Mouse (Mus musculus): ENCODE results near the gene Trim65. TPM values are rescaled to one million over a fixed set of nuclear protein-coding genes. Genes with fewer than 3 reads are reported as not detected.

Trim65 gene
- polyA plus RNA-seq, 1 experiment from 2014 or later, result 4.2 TPM

GRCm38 (mm10) chr11:116138096-116138467 lies 7.2 kb upstream of the Trim65 start:
- H3K4me1 ChIP-seq, result peaks cover 17% of the 10 kb centered on the region
- H3K4me3 ChIP-seq, result peak overlapping the region; percentile 81
- ATAC-seq (ENCODE audit: extremely low read depth, insufficient number of reproducible peaks, low FRiP score, low TSS enrichment), result no peak
- under 1% methylated on average over 20 of the region's 20 CpGs for WGBS
- peak overlapping the region; percentile 95 for H3K9ac ChIP-seq
- no peaks in the 10 kb centered on the region for H3K27me3 ChIP-seq (replicated peaks)
- no peaks in the 10 kb centered on the region for H3K9me3 ChIP-seq
- peak overlapping the region; percentile 89 for H3K4me2 ChIP-seq
- H3K27ac ChIP-seq (replicated peaks), result peak overlapping the region; percentile 80
- peaks cover 49% of the 10 kb centered on the region for H3K36me3 ChIP-seq

GRCm38 (mm10) chr11:116134171-116134570 lies 3.2 kb upstream of the Trim65 start:
- Histone ChIP-seq H3K36me3 (peaks cover 51% of the 10 kb centered on the region), H3K9me3 (no peaks in the 10 kb centered on the region), H3K27ac (replicated peaks) (no peak overlapping the region), H3K27me3 (replicated peaks) (no peaks in the 10 kb centered on the region), H3K9ac (no peak overlapping the region), H3K4me1 (peaks cover 34% of the 10 kb centered on the region), H3K4me3 (no peak overlapping the region), H3K4me2 (no peak overlapping the region)
- WGBS, result 77% methylated on average over 10 of the region's 10 CpGs
- ATAC-seq (ENCODE audit: extremely low read depth, insufficient number of reproducible peaks, low FRiP score, low TSS enrichment), result no peak

GRCm38 (mm10) chr11:116133497-116133896 lies 2.6 kb upstream of the Trim65 start:
- 70% methylated on average over 5 of the region's 5 CpGs for WGBS
- Histone ChIP-seq H3K9ac (peak overlapping the region; percentile 33; the same call in 1 of the 2 replicates), H3K4me1 (peaks cover 32% of the 10 kb centered on the region), H3K27ac (replicated peaks) (no peak overlapping the region), H3K27me3 (replicated peaks) (no peaks in the 10 kb centered on the region), H3K4me3 (no peak overlapping the region), H3K9me3 (no peaks in the 10 kb centered on the region), H3K36me3 (peaks cover 51% of the 10 kb centered on the region), H3K4me2 (no peak overlapping the region)
- no peak for ATAC-seq (ENCODE audit: extremely low read depth, insufficient number of reproducible peaks, low FRiP score, low TSS enrichment)

- 81% methylated on average over 16 of the region's 16 CpGs for WGBS
- Histone ChIP-seq H3K4me2 (no peak overlapping the region), H3K36me3 (peaks cover 51% of the 10 kb centered on the region), H3K27me3 (replicated peaks) (no peaks in the 10 kb centered on the region), H3K27ac (replicated peaks) (no peak overlapping the region), H3K4me3 (no peak overlapping the region), H3K9ac (no peak overlapping the region), H3K9me3 (no peaks in the 10 kb centered on the region), H3K4me1 (peaks cover 32% of the 10 kb centered on the region)
- ATAC-seq (ENCODE audit: extremely low read depth, insufficient number of reproducible peaks, low FRiP score, low TSS enrichment), result no peak
Observed at GRCm38 (mm10) chr11:116132366-116133333, 1.7 kb upstream of the Trim65 start.

- H3K36me3 ChIP-seq, result peaks cover 57% of the 10 kb centered on the region
- H3K9ac ChIP-seq, result peak overlapping the region; percentile 90
- no peaks in the 10 kb centered on the region for H3K27me3 ChIP-seq (replicated peaks)
- WGBS, result 77% methylated on average over 15 of the region's 15 CpGs
- H3K9me3 ChIP-seq, result no peaks in the 10 kb centered on the region
- peak overlapping the region; percentile 96 for H3K27ac ChIP-seq (replicated peaks)
- peak overlapping the region; percentile 73 for H3K4me3 ChIP-seq
- H3K4me2 ChIP-seq, result peak overlapping the region; percentile 79
- H3K4me1 ChIP-seq, result peaks cover 38% of the 10 kb centered on the region
- ATAC-seq (ENCODE audit: extremely low read depth, insufficient number of reproducible peaks, low FRiP score, low TSS enrichment), result no peak
Observed at GRCm38 (mm10) chr11:116131349-116132170, 632 bp upstream of the Trim65 start.

GRCm38 (mm10) chr11:116129993-116130487 lies 888 bp downstream of the Trim65 start:
- Histone ChIP-seq H3K4me3 (peak overlapping the region; percentile 73), H3K4me2 (peak overlapping the region; percentile 79), H3K27ac (replicated peaks) (peak overlapping the region; percentile 96), H3K9ac (peak overlapping the region; percentile 90), H3K4me1 (peaks cover 38% of the 10 kb centered on the region), H3K27me3 (replicated peaks) (no peaks in the 10 kb centered on the region), H3K9me3 (no peaks in the 10 kb centered on the region), H3K36me3 (peaks cover 59% of the 10 kb centered on the region)
- ATAC-seq (ENCODE audit: extremely low read depth, insufficient number of reproducible peaks, low FRiP score, low TSS enrichment), result no peak
- 38% methylated on average over 8 of the region's 8 CpGs for WGBS

- no peak overlapping the region for H3K4me3 ChIP-seq
- H3K27me3 ChIP-seq (replicated peaks), result no peaks in the 10 kb centered on the region
- H3K27ac ChIP-seq (replicated peaks), result no peak overlapping the region; the same call in 1 of the 2 replicates
- peaks cover 56% of the 10 kb centered on the region for H3K36me3 ChIP-seq
- no peaks in the 10 kb centered on the region for H3K9me3 ChIP-seq
- peak overlapping the region; percentile 79 for H3K4me2 ChIP-seq
- WGBS, result 80% methylated on average over 9 of the region's 9 CpGs
- peaks cover 38% of the 10 kb centered on the region for H3K4me1 ChIP-seq
- peak overlapping the region; percentile 90 for H3K9ac ChIP-seq
- ATAC-seq (ENCODE audit: extremely low read depth, insufficient number of reproducible peaks, low FRiP score, low TSS enrichment), result no peak
Observed at GRCm38 (mm10) chr11:116129091-116129790, 1.7 kb downstream of the Trim65 start.

GRCm38 (mm10) chr11:116127986-116128385 lies 2.9 kb downstream of the Trim65 start:
- Histone ChIP-seq H3K36me3 (peaks cover 55% of the 10 kb centered on the region), H3K9ac (peak overlapping the region; percentile 65), H3K4me1 (peaks cover 38% of the 10 kb centered on the region), H3K27ac (replicated peaks) (peak overlapping the region; percentile 73), H3K27me3 (replicated peaks) (no peaks in the 10 kb centered on the region), H3K9me3 (no peaks in the 10 kb centered on the region), H3K4me2 (peak overlapping the region; percentile 49; the same call in 1 of the 2 replicates), H3K4me3 (no peak overlapping the region)
- WGBS, result 82% methylated on average over 9 of the region's 9 CpGs
- ATAC-seq (ENCODE audit: extremely low read depth, insufficient number of reproducible peaks, low FRiP score, low TSS enrichment), result no peak

GRCm38 (mm10) chr11:116127156-116127980 lies 3.6 kb downstream of the Trim65 start, which contains the start of gene Trim47:
Trim47 (minus strand) TSS chr11:116127210.
- Histone ChIP-seq H3K9me3 (no peaks in the 10 kb centered on the region), H3K4me2 (peak within 1 kb of the TSS; percentile 49), H3K4me1 (peaks cover 38% of the 10 kb centered on the region), H3K36me3 (peaks cover 55% of the 10 kb centered on the region), H3K4me3 (peak within 1 kb of the TSS; percentile 17; the same call in 1 of the 2 replicates), H3K27ac (replicated peaks) (peak within 1 kb of the TSS; percentile 73), H3K9ac (peak within 1 kb of the TSS; percentile 65), H3K27me3 (replicated peaks) (no peaks in the 10 kb centered on the region)
- peak; percentile 55 for ATAC-seq (ENCODE audit: extremely low read depth, insufficient number of reproducible peaks, low FRiP score, low TSS enrichment)
- WGBS, result 29% methylated on average over 23 of the region's 23 CpGs

- no peak for ATAC-seq (ENCODE audit: extremely low read depth, insufficient number of reproducible peaks, low FRiP score, low TSS enrichment)
- Histone ChIP-seq H3K9me3 (no peaks in the 10 kb centered on the region), H3K36me3 (peaks cover 52% of the 10 kb centered on the region), H3K4me3 (no peak overlapping the region), H3K27me3 (replicated peaks) (no peaks in the 10 kb centered on the region), H3K27ac (replicated peaks) (no peak overlapping the region), H3K4me1 (peaks cover 31% of the 10 kb centered on the region), H3K4me2 (no peak overlapping the region), H3K9ac (no peak overlapping the region)
- WGBS, result 93% methylated on average over 15 of the region's 15 CpGs
Observed at GRCm38 (mm10) chr11:116126261-116126660, 4.7 kb downstream of the Trim65 start.

Data from heart, embryonic 13.5 days (tissue).